Mouse (Mus musculus) kidney, adult 2 months (tissue): ENCODE measurements around the gene Slc22a23.

Experiments
- CTCF ChIP-seq: fragments of 200-500 bp; conservative IDR thresholded peaks from 2 replicates; pipeline ENCODE4 v1.5.1; 2011; ENCODE audit warnings: low read depth, mild to moderate bottlenecking, control low read depth, low read length, moderate library complexity, mixed read lengths; ENCODE audit not compliant: insufficient read depth, insufficient read length
- POLR2A ChIP-seq: fragments of 200-500 bp; IDR thresholded peaks from one replicate; pipeline ENCODE4 v1.6.1; 2011; ENCODE audit warnings: low read depth, low read length, control low read depth

DNA sequence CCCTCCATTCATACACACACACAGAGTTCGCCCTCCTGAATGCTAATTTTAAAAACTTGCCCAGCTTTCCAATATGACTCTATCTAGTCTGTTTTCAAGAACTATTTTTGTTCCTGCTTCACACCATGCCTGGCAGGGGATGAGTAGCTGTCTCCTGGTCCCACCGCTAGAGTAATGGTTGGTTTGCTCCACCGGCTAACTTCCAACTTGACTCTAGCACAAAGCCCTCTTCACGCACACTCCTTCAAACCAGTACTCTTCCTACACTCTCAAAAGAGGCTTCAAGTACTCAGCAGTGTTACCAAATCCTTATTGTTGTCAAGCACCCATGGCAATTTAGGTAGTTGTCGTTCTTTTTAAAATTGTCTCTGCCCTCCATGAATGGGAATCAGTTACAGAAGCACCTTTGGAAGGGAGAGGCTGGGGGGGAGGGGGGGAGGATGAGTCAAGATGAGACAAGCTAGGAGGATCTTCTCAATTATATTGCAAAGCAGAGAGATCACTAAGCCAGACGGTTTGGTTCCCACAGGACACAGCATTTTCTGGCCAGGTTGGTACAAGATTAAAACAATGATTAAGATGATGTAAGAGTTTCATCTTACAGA lies 2.6 kb downstream of the Slc22a23 start:
- TF ChIP-seq POLR2A (no peak), CTCF (no peak)
